Mouse (Mus musculus) NIH3T3 (cell line): ENCODE measurements at regions not wholly inside any gene's neighbourhood (a gene's known extent, or its start where the extent isn't known, plus 50 kb on each side); places are given as distances from the start of the nearest gene placed in this dataset.

Experiments used
- DNase-seq: peaks from one replicate; pipeline ENCODE4 v3.0.0-alpha.2; 2012; ENCODE audit warnings: low read depth

- no peak for DNase-seq
Measured at GRCm38 (mm10) chr2:74187963-74188790, 277.1 kb upstream of the Atp5g3 start.

GRCm38 (mm10) chr2:74178106-74178505 lies 267.0 kb upstream of the Atp5g3 start:
- DNase-seq = no peak

GRCm38 (mm10) chr2:74168776-74169570 lies 257.8 kb upstream of the Atp5g3 start:
- no peak for DNase-seq

- no peak for DNase-seq
Measured at GRCm38 (mm10) chr2:74168307-74168706, 257.2 kb upstream of the Atp5g3 start.

- no peak for DNase-seq
Measured at GRCm38 (mm10) chr2:74154062-74154461, 242.9 kb upstream of the Atp5g3 start.

GRCm38 (mm10) chr2:74153247-74153850 lies 242.2 kb upstream of the Atp5g3 start:
- no peak for DNase-seq

- no peak for DNase-seq
Measured at GRCm38 (mm10) chr2:74152534-74153246, 241.6 kb upstream of the Atp5g3 start.

- DNase-seq = no peak
Measured at GRCm38 (mm10) chr2:74147193-74147592, 236.1 kb upstream of the Atp5g3 start.

GRCm38 (mm10) chr2:74136624-74137003 lies 225.5 kb upstream of the Atp5g3 start:
- no peak for DNase-seq

GRCm38 (mm10) chr2:74135963-74136623 lies 225.0 kb upstream of the Atp5g3 start:
- no peak for DNase-seq

- no peak for DNase-seq
Measured at GRCm38 (mm10) chr2:74130141-74130588, 219.0 kb upstream of the Atp5g3 start.

- no peak for DNase-seq
Measured at GRCm38 (mm10) chr2:74128782-74129538, 217.8 kb upstream of the Atp5g3 start.

GRCm38 (mm10) chr2:74127136-74127535 lies 216.0 kb upstream of the Atp5g3 start:
- no peak for DNase-seq

- DNase-seq = no peak
Measured at GRCm38 (mm10) chr2:74124252-74124651, 213.1 kb upstream of the Atp5g3 start.

GRCm38 (mm10) chr2:74123360-74124074 lies 212.4 kb upstream of the Atp5g3 start:
- no peak for DNase-seq

- DNase-seq = no peak
Measured at GRCm38 (mm10) chr2:74122937-74123336, 211.8 kb upstream of the Atp5g3 start.

- DNase-seq = no peak
Measured at GRCm38 (mm10) chr2:74120051-74120450, 208.9 kb upstream of the Atp5g3 start.

GRCm38 (mm10) chr2:74119167-74119937 lies 208.2 kb upstream of the Atp5g3 start:
- DNase-seq = no peak

GRCm38 (mm10) chr2:74106472-74106871 lies 195.3 kb upstream of the Atp5g3 start:
- no peak for DNase-seq
